Mouse (Mus musculus): ENCODE data around the gene Abi3bp. TPM values are rescaled to one million over a fixed set of nuclear protein-coding genes. Genes with fewer than 3 reads are reported as not detected.

Abi3bp gene
- total RNA-seq (2021) (1 to 10 TPM; 5.6 to 6.4 TPM), polyA plus RNA-seq (2012; rRNA removed) (4.8 and 7.9 TPM in 2 replicates)
- long read RNA-seq, partial matches to known transcripts = 2 of 4 reads
- long read RNA-seq, other reads (novel, unspliced or antisense) = 2 of 4 reads

DNA sequence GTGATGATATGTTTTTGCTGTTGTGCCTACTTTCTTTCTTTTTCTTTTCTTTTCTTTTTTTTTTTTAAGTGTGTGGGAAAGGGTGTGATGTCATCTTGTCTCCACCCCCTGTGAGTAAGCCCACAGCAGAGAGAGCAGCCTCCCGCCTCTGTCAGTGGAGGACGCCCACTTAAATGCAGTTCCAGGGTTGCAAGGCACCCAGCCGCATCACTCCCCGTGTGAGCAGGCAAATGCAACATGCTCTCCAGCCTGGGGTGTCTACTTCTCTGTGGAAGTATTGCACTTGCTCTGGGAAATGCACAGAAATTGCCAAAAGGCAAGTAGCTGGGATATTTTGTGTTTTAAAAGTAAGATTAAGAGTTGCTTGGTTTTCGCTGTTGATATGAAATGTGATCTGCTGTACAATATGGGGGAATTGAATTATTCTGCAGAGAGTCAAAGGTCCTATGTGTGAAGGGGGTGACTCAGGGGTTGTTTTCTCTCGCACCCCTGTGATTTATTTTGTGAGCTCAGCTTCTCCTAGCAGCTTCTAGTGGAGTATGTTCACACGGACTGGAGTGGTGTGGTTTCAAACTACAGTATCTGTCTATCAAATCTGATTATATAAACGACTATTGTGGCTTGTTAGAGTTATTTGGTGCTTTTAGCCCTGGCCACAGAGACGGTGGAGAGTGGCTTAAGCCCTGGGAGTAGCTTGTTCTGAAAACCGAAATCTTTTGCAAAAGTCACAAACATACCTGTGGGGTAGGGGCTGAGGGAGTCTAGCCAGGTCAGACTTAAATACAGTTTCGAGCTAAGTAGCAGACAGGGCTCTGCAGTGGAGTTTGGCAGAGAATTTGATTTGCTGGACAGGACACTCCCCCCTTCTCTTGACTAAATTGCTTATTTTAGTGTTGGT, at the start of gene Abi3bp:
TSS of gene Abi3bp (plus strand) at position 202 of the 898 bp plus-strand sequence.
- Histone ChIP-seq H3K9ac (ENCODE audit: low read depth, low read length) (peak within 1 kb of the TSS; percentile 48), H3K4me1 (ENCODE audit: control insufficient read depth, insufficient read depth, low read length) (no peaks in the 10 kb centered on the region), H3K27ac (peak within 1 kb of the TSS; percentile 10), H3K4me3 (peak within 1 kb of the TSS; percentile 8), H3K27me3 (ENCODE audit: control insufficient read depth, insufficient read depth, low read length) (no peaks in the 10 kb centered on the region), H3K36me3 (ENCODE audit: control insufficient read depth, insufficient read depth, low read length) (no peaks in the 10 kb centered on the region), H3K79me2 (replicated peaks; ENCODE audit: control insufficient read depth, insufficient read depth, low read length) (no peaks in the 10 kb centered on the region)
- TF ChIP-seq POLR2A (IDR thresholded peaks at IDR 0.05; ENCODE audit: insufficient read depth, low read depth, low read length) (peak; percentile 80), EP300 (IDR thresholded peaks at IDR 0.05; ENCODE audit: insufficient read depth, low read depth, low read length) (no peak)
- WGBS = 49% methylated on average over 11 of the region's 11 CpGs
- DNase-seq = peak; percentile 60 to 61
- intact Hi-C loops (cut with DNase I) = no loop called here

DNA sequence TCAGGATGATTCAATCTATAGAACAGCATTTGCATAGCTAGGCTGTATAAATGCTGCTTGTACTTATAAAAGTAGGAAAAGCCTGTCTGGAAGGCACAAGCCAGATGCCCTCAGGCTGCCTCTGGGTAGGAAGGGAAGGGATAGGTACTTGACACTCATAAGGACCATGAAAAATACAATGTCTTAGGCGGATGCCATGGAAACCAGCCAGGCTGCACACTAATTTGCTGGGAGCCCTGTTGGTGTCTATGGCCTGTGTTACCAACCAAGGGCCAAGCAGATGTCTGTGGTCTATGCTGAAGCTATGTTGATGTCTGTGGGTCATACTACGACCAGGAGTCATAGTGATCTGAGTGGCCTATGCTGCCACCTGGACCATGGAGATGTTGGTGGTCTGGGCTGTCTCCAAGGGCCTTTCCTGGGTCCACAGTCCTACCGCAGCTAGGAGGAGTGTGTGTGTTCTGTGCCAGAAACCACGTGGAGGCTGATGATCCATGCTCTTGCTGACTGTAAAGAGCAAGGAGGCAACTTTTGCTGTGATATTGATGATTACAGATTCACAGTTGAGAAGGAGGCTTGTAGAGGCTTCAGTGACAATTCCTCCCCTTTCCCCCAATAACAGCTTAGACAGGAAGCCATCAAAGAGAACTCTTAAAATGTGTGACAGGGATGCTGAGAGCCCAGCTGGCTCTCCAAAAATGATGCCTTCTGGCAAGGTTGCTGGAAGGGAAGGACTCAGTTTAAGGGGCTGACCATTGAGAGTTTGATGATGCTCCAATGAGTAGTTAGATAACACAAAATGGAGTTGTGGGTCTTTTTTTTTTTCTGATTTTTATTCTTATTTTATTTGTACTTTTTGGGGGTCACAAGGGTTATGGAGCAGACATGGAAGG, 42.1 kb upstream of the Abi3bp start:
- Histone ChIP-seq H3K9ac (ENCODE audit: low read depth, low read length) (no peak overlapping the region), H3K36me3 (ENCODE audit: control insufficient read depth, insufficient read depth, low read length) (no peaks in the 10 kb centered on the region), H3K27ac (no peak overlapping the region), H3K27me3 (ENCODE audit: control insufficient read depth, insufficient read depth, low read length) (no peaks in the 10 kb centered on the region), H3K79me2 (replicated peaks; ENCODE audit: control insufficient read depth, insufficient read depth, low read length) (no peaks in the 10 kb centered on the region), H3K4me3 (no peak overlapping the region), H3K4me1 (ENCODE audit: control insufficient read depth, insufficient read depth, low read length) (no peaks in the 10 kb centered on the region)
- TF ChIP-seq EP300 (IDR thresholded peaks at IDR 0.05; ENCODE audit: insufficient read depth, low read depth, low read length) (no peak), CTCF (IDR thresholded peaks at IDR 0.05) (no peak), POLR2A (IDR thresholded peaks at IDR 0.05; ENCODE audit: insufficient read depth, low read depth, low read length) (no peak)
- 69% methylated on average over 4 of the region's 4 CpGs for WGBS
- intact Hi-C loops (cut with DNase I) = no loop called here
- DNase-seq = no peak

DNA sequence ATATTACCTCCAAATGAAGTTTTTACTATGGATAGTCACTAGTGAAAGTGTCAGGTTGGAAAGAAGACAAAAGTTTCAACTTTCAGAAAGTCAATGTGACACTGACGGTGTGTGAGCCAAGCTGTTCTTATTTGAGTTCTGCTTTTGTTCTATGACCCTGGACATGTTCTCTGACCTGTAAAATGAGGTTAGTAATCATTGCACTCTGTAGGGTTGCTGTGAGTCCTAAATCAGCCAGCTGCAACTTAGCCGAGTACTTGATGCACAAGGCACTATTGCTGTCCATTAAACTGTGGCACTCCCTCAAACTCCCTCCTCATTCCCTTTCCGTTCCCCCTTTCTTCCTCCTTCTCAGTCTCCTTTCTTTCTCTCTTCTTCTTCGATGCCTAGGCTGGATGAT, 37.4 kb upstream of the Abi3bp start:
- Histone ChIP-seq H3K27me3 (ENCODE audit: control insufficient read depth, insufficient read depth, low read length) (no peaks in the 10 kb centered on the region), H3K27ac (no peak overlapping the region), H3K79me2 (replicated peaks; ENCODE audit: control insufficient read depth, insufficient read depth, low read length) (no peaks in the 10 kb centered on the region), H3K4me3 (no peak overlapping the region), H3K4me1 (ENCODE audit: control insufficient read depth, insufficient read depth, low read length) (no peaks in the 10 kb centered on the region), H3K36me3 (ENCODE audit: control insufficient read depth, insufficient read depth, low read length) (no peaks in the 10 kb centered on the region), H3K9ac (ENCODE audit: low read depth, low read length) (no peak overlapping the region)
- intact Hi-C loops (cut with DNase I) = no loop called here
- no peak for DNase-seq
- 86% methylated on average over 4 of the region's 4 CpGs for WGBS
- TF ChIP-seq POLR2A (IDR thresholded peaks at IDR 0.05; ENCODE audit: insufficient read depth, low read depth, low read length) (no peak), EP300 (IDR thresholded peaks at IDR 0.05; ENCODE audit: insufficient read depth, low read depth, low read length) (no peak), CTCF (IDR thresholded peaks at IDR 0.05) (no peak)

DNA sequence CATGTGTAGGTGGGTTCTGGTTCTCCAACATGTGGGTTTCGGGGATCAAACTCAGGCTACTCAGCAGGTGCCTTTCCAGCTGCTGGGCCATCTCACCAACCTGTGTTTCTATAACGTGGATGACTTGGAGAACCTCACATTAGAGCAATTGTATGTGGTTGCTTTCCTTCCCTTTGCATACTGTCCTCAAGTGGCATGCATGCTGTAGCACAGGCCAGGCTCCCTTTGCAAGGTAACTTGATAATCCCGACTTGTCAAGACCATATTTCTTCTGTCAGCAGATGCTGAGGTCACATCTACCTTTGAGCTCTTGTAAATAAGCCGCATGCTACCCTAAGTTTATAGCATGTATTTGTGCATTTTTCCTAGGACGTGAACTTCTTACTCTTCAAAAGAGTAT, 36.6 kb upstream of the Abi3bp start:
- intact Hi-C loops (cut with DNase I) = no loop called here
- WGBS = 82% methylated on average over 5 of the region's 5 CpGs
- Histone ChIP-seq H3K79me2 (replicated peaks; ENCODE audit: control insufficient read depth, insufficient read depth, low read length) (no peaks in the 10 kb centered on the region), H3K27me3 (ENCODE audit: control insufficient read depth, insufficient read depth, low read length) (no peaks in the 10 kb centered on the region), H3K9ac (ENCODE audit: low read depth, low read length) (no peak overlapping the region), H3K4me3 (no peak overlapping the region), H3K27ac (no peak overlapping the region), H3K4me1 (ENCODE audit: control insufficient read depth, insufficient read depth, low read length) (no peaks in the 10 kb centered on the region), H3K36me3 (ENCODE audit: control insufficient read depth, insufficient read depth, low read length) (no peaks in the 10 kb centered on the region)
- TF ChIP-seq CTCF (IDR thresholded peaks at IDR 0.05) = no peak
- no peak for TF ChIP-seq EP300 (IDR thresholded peaks at IDR 0.05; ENCODE audit: insufficient read depth, low read depth, low read length)
- TF ChIP-seq POLR2A (IDR thresholded peaks at IDR 0.05; ENCODE audit: insufficient read depth, low read depth, low read length) = no peak
- DNase-seq = no peak

DNA sequence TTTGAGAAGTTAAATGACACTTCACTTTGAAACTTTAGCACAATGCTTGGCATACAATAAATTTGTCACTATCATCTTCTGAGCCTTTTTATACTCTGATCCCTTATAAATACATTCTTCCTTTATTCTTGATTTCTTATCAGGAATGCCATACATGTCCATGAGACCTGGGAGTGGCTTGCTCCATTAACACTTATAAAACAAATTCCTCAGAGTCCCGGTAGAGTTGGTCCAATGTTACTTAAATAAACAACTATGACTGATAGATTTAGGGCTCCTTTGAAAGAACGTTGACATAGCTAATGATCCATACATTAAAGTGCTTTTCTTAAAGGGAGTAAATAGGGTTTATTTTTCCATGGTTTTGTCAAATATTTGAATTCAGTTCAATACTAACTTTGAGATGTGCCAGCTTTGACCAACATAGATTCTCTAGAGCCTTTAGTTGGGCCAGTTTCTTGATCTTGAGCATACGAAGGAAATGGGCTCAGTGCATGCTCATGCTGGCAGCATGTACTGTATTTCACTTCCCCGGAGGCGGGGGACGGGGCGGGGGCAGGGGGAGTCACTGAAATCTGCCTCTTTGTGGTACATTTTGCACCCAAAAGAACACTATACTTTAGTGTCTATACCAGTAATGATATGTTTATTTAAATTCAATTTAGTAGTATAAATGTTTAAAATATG, 35.9 kb upstream of the Abi3bp start:
- intact Hi-C loops (cut with DNase I) = no loop called here
- no peak for TF ChIP-seq CTCF (IDR thresholded peaks at IDR 0.05)
- 78% methylated on average over 7 of the region's 7 CpGs for WGBS

More for the DNA sequence above, 35.9 kb upstream of the Abi3bp start:
- DNase-seq = no peak
- H3K27me3 ChIP-seq (ENCODE audit: control insufficient read depth, insufficient read depth, low read length) = no peaks in the 10 kb centered on the region
- H3K9ac ChIP-seq (ENCODE audit: low read depth, low read length) = no peak overlapping the region
- H3K4me1 ChIP-seq (ENCODE audit: control insufficient read depth, insufficient read depth, low read length) = no peaks in the 10 kb centered on the region
- H3K79me2 ChIP-seq (replicated peaks; ENCODE audit: control insufficient read depth, insufficient read depth, low read length) = no peaks in the 10 kb centered on the region
- no peak overlapping the region for H3K4me3 ChIP-seq
- no peak overlapping the region for H3K27ac ChIP-seq
- H3K36me3 ChIP-seq (ENCODE audit: control insufficient read depth, insufficient read depth, low read length) = no peaks in the 10 kb centered on the region
